Mouse (Mus musculus): ENCODE results near the gene Ift172. TPM values are rescaled to one million over a fixed set of nuclear protein-coding genes. Genes with fewer than 3 reads are reported as not detected.

The Ift172 gene
- total and polyA plus RNA-seq, 3 experiments = 15.3 to 21.8 TPM; not detected in 1

- Histone ChIP-seq H3K36me3 (ENCODE audit: control insufficient read depth in 1 of 2, insufficient read depth in 2 of 2, low read length in 2 of 2) (no peaks in the 10 kb centered on the region), H3K27me3 (ENCODE audit: control insufficient read depth in 1 of 2, insufficient read depth in 2 of 2, low read length in 2 of 2) (peaks cover 8 to 9% of the 10 kb centered on the region in 2 experiments), H3K4me3 (ENCODE audit: control insufficient read depth in 1 of 2, insufficient read depth in 1 of 2, low read depth in 2 of 2, low read length in 2 of 2) (no peak overlapping the region), H3K27ac (ENCODE audit: control insufficient read depth, low read depth, low read length) (no peak overlapping the region), H3K9me3 (replicated peaks; ENCODE audit: insufficient read depth, low read length) (no peaks in the 10 kb centered on the region), H3K79me2 (ENCODE audit: control insufficient read depth, insufficient read depth, low read length, poor library complexity) (no peaks in the 10 kb centered on the region), H3K9ac (ENCODE audit: control insufficient read depth, low read depth, low read length, poor library complexity, severe bottlenecking) (no peak overlapping the region), H3K4me1 (ENCODE audit: control insufficient read depth in 1 of 2, insufficient read depth in 2 of 2, low read length in 2 of 2) (no peaks in the 10 kb centered on the region)
- no peak for DNase-seq (ENCODE audit: low read depth, low spot score)
- no peak for TF ChIP-seq CHD1 (IDR thresholded peaks at IDR 0.05; ENCODE audit: low read depth, low read length)
- TF ChIP-seq CTCF (IDR thresholded peaks at IDR 0.05 in 2 of 3, conservative IDR thresholded peaks at IDR 0.05 in 1 of 3; ENCODE audit: control insufficient read depth in 1 of 3, insufficient read depth in 1 of 3, low read depth in 2 of 3, low read length in 3 of 3, poor library complexity in 1 of 3, severe bottlenecking in 1 of 3) = 0 out of 6 replicates have a peak, but pooled peaks of 1 of the 3 experiments have one; percentile 14
- TF ChIP-seq SMC3 (IDR thresholded peaks at IDR 0.05; ENCODE audit: low read depth, low read length) = peak; percentile 19; the same call in 1 of the 2 replicates
- TF ChIP-seq RCOR1 (IDR thresholded peaks at IDR 0.05; ENCODE audit: low read depth, low read length) = no peak
- no peak for TF ChIP-seq HCFC1 (IDR thresholded peaks at IDR 0.05; ENCODE audit: low read depth, low read length)
- TF ChIP-seq TCF12 (IDR thresholded peaks at IDR 0.05; ENCODE audit: low read depth, low read length) = no peak
- no peak for TF ChIP-seq SIN3A (IDR thresholded peaks at IDR 0.05; ENCODE audit: low read length)
- no peak for TF ChIP-seq TAL1 (IDR thresholded peaks at IDR 0.05; ENCODE audit: low read length)
- no peak for TF ChIP-seq MAZ (IDR thresholded peaks at IDR 0.05; ENCODE audit: low read depth, low read length)
- TF ChIP-seq ZMIZ1 (IDR thresholded peaks at IDR 0.05; ENCODE audit: low read depth, low read length) = no peak
- TF ChIP-seq MYB (IDR thresholded peaks at IDR 0.05; ENCODE audit: low read depth, low read length) = no peak
- no peak for TF ChIP-seq MAFK (IDR thresholded peaks at IDR 0.05; ENCODE audit: borderline replicate concordance, low read depth, low read length)
- TF ChIP-seq POLR2AphosphoS5 (IDR thresholded peaks at IDR 0.05; ENCODE audit: borderline replicate concordance, low read depth, low read length) = no peak
- no peak for TF ChIP-seq KAT2A (conservative IDR thresholded peaks at IDR 0.05; ENCODE audit: low read depth, low read length)
- no peak for TF ChIP-seq POLR2A (IDR thresholded peaks at IDR 0.05; ENCODE audit: control insufficient read depth in 1 of 2, insufficient read depth in 1 of 2, low read depth in 1 of 2, low read length in 2 of 2, poor library complexity in 1 of 2)
- peak; percentile 95 for TF ChIP-seq ZNF384 (IDR thresholded peaks at IDR 0.05; ENCODE audit: low read depth, low read length)
Observed at GRCm38 (mm10) chr5:31301866-31302265, 10.9 kb upstream of the Ift172 start.

- no peak overlapping the region for H3K27ac ChIP-seq (ENCODE audit: control insufficient read depth, low read depth, low read length)
- H3K79me2 ChIP-seq (ENCODE audit: control insufficient read depth, insufficient read depth, low read length, poor library complexity) = no peaks in the 10 kb centered on the region
- no peak overlapping the region for H3K4me3 ChIP-seq (ENCODE audit: control insufficient read depth in 1 of 2, insufficient read depth in 1 of 2, low read depth in 2 of 2, low read length in 2 of 2)
- TF ChIP-seq MYB (IDR thresholded peaks at IDR 0.05; ENCODE audit: low read depth, low read length) = no peak
- no peak for TF ChIP-seq ETS1 (IDR thresholded peaks at IDR 0.05; ENCODE audit: low read depth, low read length)
- TF ChIP-seq NELFE (IDR thresholded peaks at IDR 0.05; ENCODE audit: low read depth, low read length) = no peak
- TF ChIP-seq USF1 (IDR thresholded peaks at IDR 0.05; ENCODE audit: low read depth, low read length) = no peak
- TF ChIP-seq SIN3A (IDR thresholded peaks at IDR 0.05; ENCODE audit: low read length) = no peak
- TF ChIP-seq MEF2A (IDR thresholded peaks at IDR 0.05; ENCODE audit: extremely low read depth, insufficient replicate concordance, low read depth, low read length, poor library complexity, severe bottlenecking) = no peak
- TF ChIP-seq POLR2A (IDR thresholded peaks at IDR 0.05; ENCODE audit: control insufficient read depth in 1 of 2, insufficient read depth in 1 of 2, low read depth in 1 of 2, low read length in 2 of 2, poor library complexity in 1 of 2) = no peak
- TF ChIP-seq MAZ (IDR thresholded peaks at IDR 0.05; ENCODE audit: low read depth, low read length) = no peak
- TF ChIP-seq USF2 (IDR thresholded peaks at IDR 0.05; ENCODE audit: borderline replicate concordance in 1 of 2, insufficient read depth in 1 of 2, low read depth in 1 of 2, low read length in 2 of 2) = no peak
- no peak for TF ChIP-seq ZC3H11A (IDR thresholded peaks at IDR 0.05; ENCODE audit: low read depth, low read length)
- no peak for TF ChIP-seq CTCF (IDR thresholded peaks at IDR 0.05 in 2 of 3, conservative IDR thresholded peaks at IDR 0.05 in 1 of 3; ENCODE audit: control insufficient read depth in 1 of 3, insufficient read depth in 1 of 3, low read depth in 2 of 3, low read length in 3 of 3, poor library complexity in 1 of 3, severe bottlenecking in 1 of 3)
- TF ChIP-seq RCOR1 (IDR thresholded peaks at IDR 0.05; ENCODE audit: low read depth, low read length) = no peak
- no peak for TF ChIP-seq E2F4 (IDR thresholded peaks at IDR 0.05; ENCODE audit: borderline replicate concordance, low read depth, low read length)
- TF ChIP-seq ZNF384 (IDR thresholded peaks at IDR 0.05; ENCODE audit: low read depth, low read length) = no peak
- TF ChIP-seq MAFK (IDR thresholded peaks at IDR 0.05; ENCODE audit: borderline replicate concordance, low read depth, low read length) = no peak
- no peak for TF ChIP-seq TCF12 (IDR thresholded peaks at IDR 0.05; ENCODE audit: low read depth, low read length)
- DNase-seq (ENCODE audit: low read depth, low spot score) = no peak
- peaks cover 6% of the 10 kb centered on the region in 2 experiments for H3K27me3 ChIP-seq (ENCODE audit: control insufficient read depth in 1 of 2, insufficient read depth in 2 of 2, low read length in 2 of 2)
- H3K4me1 ChIP-seq (ENCODE audit: control insufficient read depth in 1 of 2, insufficient read depth in 2 of 2, low read length in 2 of 2) = no peaks in the 10 kb centered on the region
- no peak overlapping the region for H3K9ac ChIP-seq (ENCODE audit: control insufficient read depth, low read depth, low read length, poor library complexity, severe bottlenecking)
- no peaks in the 10 kb centered on the region for H3K9me3 ChIP-seq (replicated peaks; ENCODE audit: insufficient read depth, low read length)
- H3K36me3 ChIP-seq (ENCODE audit: control insufficient read depth in 1 of 2, insufficient read depth in 2 of 2, low read length in 2 of 2) = no peaks in the 10 kb centered on the region
Observed at GRCm38 (mm10) chr5:31298486-31298885, 7.6 kb upstream of the Ift172 start.
